Mouse (Mus musculus): ENCODE measurements at regions not wholly inside any gene's neighbourhood (a gene's known extent, or its start where the extent isn't known, plus 50 kb on each side); places are given as distances from the start of the nearest gene placed in this dataset.

GRCm38 (mm10) chr6:14195351-14195750 is 324.0 kb upstream of the 2610001J05Rik start:
- Histone ChIP-seq H3K4me2 (replicated peaks; ENCODE audit: low read depth, low read length) (no peak overlapping the region), H3K27ac (ENCODE audit: low read depth, low read length) (no peak overlapping the region), H3K36me3 (ENCODE audit: control insufficient read depth, insufficient read depth, low read length) (no peaks in the 10 kb centered on the region), H3K9ac (ENCODE audit: low read depth, low read length) (no peak overlapping the region), H3K4me3 (ENCODE audit: low read length) (no peak overlapping the region), H3K9me3 (ENCODE audit: control insufficient read depth, low read length) (no peaks in the 10 kb centered on the region), H3K4me1 (ENCODE audit: control insufficient read depth, insufficient read depth, low read length) (no peaks in the 10 kb centered on the region), H3K27me3 (ENCODE audit: control insufficient read depth, insufficient read depth, low read length) (no peaks in the 10 kb centered on the region)
- WGBS: 92% methylated on average over 5 of the region's 5 CpGs
- no peak for ATAC-seq (ENCODE audit: low FRiP score, low TSS enrichment)

GRCm38 (mm10) chr6:14191387-14192023 is 320.2 kb upstream of the 2610001J05Rik start:
- Histone ChIP-seq H3K9me3 (ENCODE audit: control insufficient read depth, low read length) (no peaks in the 10 kb centered on the region), H3K36me3 (ENCODE audit: control insufficient read depth, insufficient read depth, low read length) (no peaks in the 10 kb centered on the region), H3K27me3 (ENCODE audit: control insufficient read depth, insufficient read depth, low read length) (no peaks in the 10 kb centered on the region), H3K9ac (ENCODE audit: low read depth, low read length) (no peak overlapping the region), H3K27ac (ENCODE audit: low read depth, low read length) (no peak overlapping the region), H3K4me1 (ENCODE audit: control insufficient read depth, insufficient read depth, low read length) (no peaks in the 10 kb centered on the region), H3K4me3 (ENCODE audit: low read length) (no peak overlapping the region), H3K4me2 (replicated peaks; ENCODE audit: low read depth, low read length) (no peak overlapping the region)
- no peak for ATAC-seq (ENCODE audit: low FRiP score, low TSS enrichment)
- 89% methylated on average over 4 of the region's 4 CpGs for WGBS

GRCm38 (mm10) chr6:14185921-14186420 is 314.7 kb upstream of the 2610001J05Rik start:
- Histone ChIP-seq H3K27me3 (ENCODE audit: control insufficient read depth, insufficient read depth, low read length) (no peaks in the 10 kb centered on the region), H3K9me3 (ENCODE audit: control insufficient read depth, low read length) (no peaks in the 10 kb centered on the region), H3K36me3 (ENCODE audit: control insufficient read depth, insufficient read depth, low read length) (no peaks in the 10 kb centered on the region), H3K4me1 (ENCODE audit: control insufficient read depth, insufficient read depth, low read length) (no peaks in the 10 kb centered on the region), H3K27ac (ENCODE audit: low read depth, low read length) (no peak overlapping the region), H3K4me3 (ENCODE audit: low read length) (no peak overlapping the region), H3K4me2 (replicated peaks; ENCODE audit: low read depth, low read length) (no peak overlapping the region), H3K9ac (ENCODE audit: low read depth, low read length) (no peak overlapping the region)
- 78% methylated on average over 2 of the region's 2 CpGs for WGBS
- ATAC-seq (ENCODE audit: low FRiP score, low TSS enrichment): no peak

- Histone ChIP-seq H3K4me1 (ENCODE audit: control insufficient read depth, insufficient read depth, low read length) (no peaks in the 10 kb centered on the region), H3K27me3 (ENCODE audit: control insufficient read depth, insufficient read depth, low read length) (no peaks in the 10 kb centered on the region), H3K4me2 (replicated peaks; ENCODE audit: low read depth, low read length) (no peak overlapping the region), H3K36me3 (ENCODE audit: control insufficient read depth, insufficient read depth, low read length) (no peaks in the 10 kb centered on the region), H3K9ac (ENCODE audit: low read depth, low read length) (no peak overlapping the region), H3K9me3 (ENCODE audit: control insufficient read depth, low read length) (no peaks in the 10 kb centered on the region), H3K4me3 (ENCODE audit: low read length) (no peak overlapping the region), H3K27ac (ENCODE audit: low read depth, low read length) (no peak overlapping the region)
- no peak for ATAC-seq (ENCODE audit: low FRiP score, low TSS enrichment)
Measured at GRCm38 (mm10) chr6:14147370-14147769, 276.1 kb upstream of the 2610001J05Rik start.

- no peaks in the 10 kb centered on the region for H3K4me1 ChIP-seq (ENCODE audit: control insufficient read depth, insufficient read depth, low read length)
- WGBS: 85% methylated on average over 4 of the region's 4 CpGs
- H3K9me3 ChIP-seq (ENCODE audit: control insufficient read depth, low read length): no peaks in the 10 kb centered on the region
- no peak overlapping the region for H3K4me3 ChIP-seq (ENCODE audit: low read length)
- H3K4me2 ChIP-seq (replicated peaks; ENCODE audit: low read depth, low read length): no peak overlapping the region
- no peak overlapping the region for H3K27ac ChIP-seq (ENCODE audit: low read depth, low read length)
- H3K9ac ChIP-seq (ENCODE audit: low read depth, low read length): no peak overlapping the region
- no peak for ATAC-seq (ENCODE audit: low FRiP score, low TSS enrichment)
- no peaks in the 10 kb centered on the region for H3K36me3 ChIP-seq (ENCODE audit: control insufficient read depth, insufficient read depth, low read length)
- H3K27me3 ChIP-seq (ENCODE audit: control insufficient read depth, insufficient read depth, low read length): no peaks in the 10 kb centered on the region
Measured at GRCm38 (mm10) chr6:14146394-14146793, 275.1 kb upstream of the 2610001J05Rik start.

GRCm38 (mm10) chr6:14142107-14142751 is 270.9 kb upstream of the 2610001J05Rik start:
- Histone ChIP-seq H3K4me2 (replicated peaks; ENCODE audit: low read depth, low read length) (no peak overlapping the region), H3K27me3 (ENCODE audit: control insufficient read depth, insufficient read depth, low read length) (no peaks in the 10 kb centered on the region), H3K27ac (ENCODE audit: low read depth, low read length) (no peak overlapping the region), H3K4me3 (ENCODE audit: low read length) (no peak overlapping the region), H3K9me3 (ENCODE audit: control insufficient read depth, low read length) (no peaks in the 10 kb centered on the region), H3K4me1 (ENCODE audit: control insufficient read depth, insufficient read depth, low read length) (no peaks in the 10 kb centered on the region), H3K9ac (ENCODE audit: low read depth, low read length) (no peak overlapping the region), H3K36me3 (ENCODE audit: control insufficient read depth, insufficient read depth, low read length) (no peaks in the 10 kb centered on the region)
- 89% methylated on average over 8 of the region's 8 CpGs for WGBS
- no peak for ATAC-seq (ENCODE audit: low FRiP score, low TSS enrichment)

GRCm38 (mm10) chr6:14130392-14131144 is 259.2 kb upstream of the 2610001J05Rik start:
- 87% methylated on average over 1 of the region's 1 CpGs for WGBS
- no peak overlapping the region for H3K27ac ChIP-seq (ENCODE audit: low read depth, low read length)
- no peaks in the 10 kb centered on the region for H3K4me1 ChIP-seq (ENCODE audit: control insufficient read depth, insufficient read depth, low read length)
- no peaks in the 10 kb centered on the region for H3K9me3 ChIP-seq (ENCODE audit: control insufficient read depth, low read length)
- H3K27me3 ChIP-seq (ENCODE audit: control insufficient read depth, insufficient read depth, low read length): no peaks in the 10 kb centered on the region
- H3K4me3 ChIP-seq (ENCODE audit: low read length): no peak overlapping the region
- no peaks in the 10 kb centered on the region for H3K36me3 ChIP-seq (ENCODE audit: control insufficient read depth, insufficient read depth, low read length)
- no peak for ATAC-seq (ENCODE audit: low FRiP score, low TSS enrichment)
- H3K4me2 ChIP-seq (replicated peaks; ENCODE audit: low read depth, low read length): no peak overlapping the region
- no peak overlapping the region for H3K9ac ChIP-seq (ENCODE audit: low read depth, low read length)

GRCm38 (mm10) chr6:14129394-14129793 is 258.1 kb upstream of the 2610001J05Rik start:
- Histone ChIP-seq H3K4me2 (replicated peaks; ENCODE audit: low read depth, low read length) (no peak overlapping the region), H3K9ac (ENCODE audit: low read depth, low read length) (no peak overlapping the region), H3K27me3 (ENCODE audit: control insufficient read depth, insufficient read depth, low read length) (no peaks in the 10 kb centered on the region), H3K4me1 (ENCODE audit: control insufficient read depth, insufficient read depth, low read length) (no peaks in the 10 kb centered on the region), H3K27ac (ENCODE audit: low read depth, low read length) (no peak overlapping the region), H3K4me3 (ENCODE audit: low read length) (no peak overlapping the region), H3K36me3 (ENCODE audit: control insufficient read depth, insufficient read depth, low read length) (no peaks in the 10 kb centered on the region), H3K9me3 (ENCODE audit: control insufficient read depth, low read length) (no peaks in the 10 kb centered on the region)
- no peak for ATAC-seq (ENCODE audit: low FRiP score, low TSS enrichment)

GRCm38 (mm10) chr6:14122311-14122710 is 251.0 kb upstream of the 2610001J05Rik start:
- H3K27ac ChIP-seq (ENCODE audit: low read depth, low read length): no peak overlapping the region
- no peaks in the 10 kb centered on the region for H3K27me3 ChIP-seq (ENCODE audit: control insufficient read depth, insufficient read depth, low read length)
- H3K4me1 ChIP-seq (ENCODE audit: control insufficient read depth, insufficient read depth, low read length): no peaks in the 10 kb centered on the region
- H3K9me3 ChIP-seq (ENCODE audit: control insufficient read depth, low read length): no peaks in the 10 kb centered on the region
- no peak overlapping the region for H3K4me2 ChIP-seq (replicated peaks; ENCODE audit: low read depth, low read length)
- ATAC-seq (ENCODE audit: low FRiP score, low TSS enrichment): no peak
- no peaks in the 10 kb centered on the region for H3K36me3 ChIP-seq (ENCODE audit: control insufficient read depth, insufficient read depth, low read length)
- H3K4me3 ChIP-seq (ENCODE audit: low read length): no peak overlapping the region
- H3K9ac ChIP-seq (ENCODE audit: low read depth, low read length): no peak overlapping the region
- WGBS: 91% methylated on average over 3 of the region's 3 CpGs

All from kidney, embryonic 14.5 days (tissue).